Mouse (Mus musculus) embryonic facial prominence, embryonic 14.5 days (tissue): Measurements from ENCODE around the gene Olfr1341. TPM values are rescaled to one million over a fixed set of nuclear protein-coding genes. Genes with fewer than 3 reads are reported as not detected.

Source experiments
- ATAC-seq: fragments of 200-750 bp; cut with Nextera tagmentation; 2 replicates; pipeline ENCODE4 v1.8.0; 2017; ENCODE audit warnings: low read depth, moderate number of reproducible peaks, moderate TSS enrichment
- DNase-seq: peaks from one replicate; pipeline ENCODE4 v3.0.0-alpha.2; 2015; ENCODE audit warnings: low spot score
- H3K27ac ChIP-seq: fragments of 300-500 bp; sonication (generic); replicated peaks from 2 replicates; pipeline ENCODE4 v1.5.1; 2014; ENCODE audit warnings: low read depth, mild to moderate bottlenecking, low read length, moderate library complexity
- H3K27me3 ChIP-seq: fragments of 300-500 bp; sonication (generic); replicated peaks from 2 replicates; pipeline ENCODE4 v1.6.1; 2014; ENCODE audit warnings: low read length; ENCODE audit not compliant: control insufficient read depth, insufficient read depth
- H3K36me3 ChIP-seq: fragments of 300-500 bp; sonication (generic); 2 replicates; pipeline ENCODE4 v1.6.1; 2014; ENCODE audit warnings: low read length, mixed read lengths; ENCODE audit not compliant: control insufficient read depth, insufficient read depth
- H3K4me1 ChIP-seq: fragments of 300-500 bp; sonication (generic); 2 replicates; pipeline ENCODE4 v1.6.1; 2014; ENCODE audit warnings: antibody characterized with exemption, low read length; ENCODE audit not compliant: control insufficient read depth, insufficient read depth
- H3K4me2 ChIP-seq: fragments of 300-500 bp; sonication (generic); 2 replicates; pipeline ENCODE4 v1.6.1; 2014; ENCODE audit warnings: low read depth, mild to moderate bottlenecking, low read length, moderate library complexity, mixed read lengths
- H3K4me3 ChIP-seq: fragments of 300-500 bp; sonication (generic); 2 replicates; pipeline ENCODE4 v1.5.1; 2014; ENCODE audit warnings: low read depth, mild to moderate bottlenecking, low read length
- H3K9ac ChIP-seq: fragments of 300-500 bp; sonication (generic); 2 replicates; pipeline ENCODE4 v1.6.1; 2014; ENCODE audit warnings: low read depth, mild to moderate bottlenecking, low read length, moderate library complexity, mixed read lengths
- H3K9me3 ChIP-seq: fragments of 300-500 bp; sonication (generic); 2 replicates; pipeline ENCODE4 v1.6.1; 2016; ENCODE audit warnings: low read length; ENCODE audit not compliant: control insufficient read depth
- WGBS: fragments of 180-500 bp; shearing (Covaris S2); extraction: QIAGEN DNeasy Blood & Tissue Kit; methylation state at CpG from one replicate; pipeline ENCODE4 v1.1.7; 2014; 5-methylcytosine and 5-hydroxymethylcytosine counted together
- polyA plus RNA-seq: library from polyadenylated mRNA; unstranded; fragments of >200 nt; fragmentation: Nextera tagmentation; extraction: Ambion mirVana; gene quantifications from 2 replicates; pipeline ENCODE4 v1.2.1, GENCODE M21; 2014

Gene Olfr1341
- polyA plus RNA-seq, 1 experiment from 2014 or later: 0.11 TPM

- Histone ChIP-seq H3K4me1 (no peaks in the 10 kb centered on the region), H3K4me2 (no peak overlapping the region), H3K36me3 (no peaks in the 10 kb centered on the region), H3K4me3 (no peak overlapping the region), H3K27me3 (no peaks in the 10 kb centered on the region), H3K27ac (no peak overlapping the region), H3K9ac (no peak overlapping the region), H3K9me3 (no peaks in the 10 kb centered on the region)
- 49% methylated on average over 10 of the region's 10 CpGs for WGBS
- no peak for ATAC-seq
- peak; percentile 44 for DNase-seq
These were observed 18.6 kb downstream of the Olfr1341 start for GRCm38 (mm10) chr4:118721742-118722483.

GRCm38 (mm10) chr4:118731875-118732274, 28.6 kb downstream of the Olfr1341 start, which contains the start of gene Olfr1339:
Gene Olfr1339 (plus strand): TSS chr4:118732175.
- WGBS: 100% methylated on average over 1 of the region's 1 CpGs
- Histone ChIP-seq H3K27ac (no peak within 1 kb of the TSS), H3K9ac (no peak within 1 kb of the TSS), H3K4me1 (no peaks in the 10 kb centered on the region), H3K4me2 (no peak within 1 kb of the TSS), H3K4me3 (no peak within 1 kb of the TSS), H3K36me3 (no peaks in the 10 kb centered on the region), H3K27me3 (no peaks in the 10 kb centered on the region), H3K9me3 (no peaks in the 10 kb centered on the region)
- no peak for ATAC-seq
- no peak for DNase-seq

DNA sequence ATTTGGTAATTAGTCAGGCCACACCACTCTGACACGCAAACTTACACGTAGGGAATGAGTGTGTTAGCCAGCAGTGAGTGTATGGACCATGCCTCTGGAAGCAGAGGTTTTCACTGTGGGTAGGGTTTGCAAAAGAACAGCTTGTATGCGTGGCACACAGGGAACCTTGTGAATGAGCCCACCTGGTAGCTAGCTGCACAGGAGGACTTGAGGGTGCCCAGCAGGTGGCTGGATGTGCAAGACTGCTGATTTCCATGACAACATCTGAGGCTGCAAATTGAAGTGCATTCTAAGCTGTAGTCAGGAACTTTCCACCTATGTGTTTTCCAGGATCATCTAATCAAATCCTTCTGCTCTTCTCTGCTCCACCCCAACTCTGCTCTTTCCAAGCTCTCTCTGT, 36.3 kb downstream of the Olfr1341 start:
- no peak overlapping the region for H3K4me3 ChIP-seq
- H3K4me2 ChIP-seq: no peak overlapping the region
- DNase-seq (no peak), ATAC-seq (no peak)
- no peaks in the 10 kb centered on the region for H3K36me3 ChIP-seq
- H3K27me3 ChIP-seq: peaks cover 33% of the 10 kb centered on the region
- no peak overlapping the region for H3K9ac ChIP-seq
- WGBS: 71% methylated on average over 3 of the region's 3 CpGs
- no peaks in the 10 kb centered on the region for H3K9me3 ChIP-seq
- no peak overlapping the region for H3K27ac ChIP-seq
- no peaks in the 10 kb centered on the region for H3K4me1 ChIP-seq

DNA sequence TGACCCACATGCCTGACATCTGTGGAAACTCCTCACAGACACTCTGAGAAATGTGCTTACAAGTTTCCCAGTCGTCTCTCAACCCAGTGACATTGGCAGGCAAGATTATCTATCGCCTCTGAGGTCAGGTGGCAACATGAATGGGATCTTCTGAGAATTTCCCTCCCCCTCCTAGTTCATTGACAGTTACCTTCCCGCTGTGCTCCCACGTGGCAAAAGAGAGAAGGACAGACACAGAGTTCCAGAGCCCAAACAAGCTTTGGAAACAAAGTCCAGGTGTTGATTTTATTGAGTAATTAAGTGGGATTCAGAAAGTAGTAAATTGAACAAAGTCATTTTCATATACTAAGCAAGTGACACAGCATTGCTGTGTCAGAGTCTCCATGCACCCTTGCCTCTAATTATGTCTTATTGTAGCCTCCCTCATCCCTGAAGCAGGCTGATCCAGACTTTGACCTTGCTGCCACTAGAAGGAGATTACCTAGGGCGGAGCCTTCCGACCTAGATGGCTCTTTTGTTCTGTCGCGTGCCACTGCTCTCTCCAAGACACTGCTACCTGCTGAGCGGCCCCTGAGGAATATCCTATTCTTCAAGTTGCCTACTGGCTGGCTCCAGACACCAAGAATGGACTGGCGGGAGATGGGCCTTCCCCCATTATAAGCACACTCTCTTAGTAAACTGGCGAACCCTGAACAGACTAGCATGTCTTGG, 37.8 kb downstream of the Olfr1341 start:
- Histone ChIP-seq H3K4me2 (no peak overlapping the region), H3K36me3 (no peaks in the 10 kb centered on the region), H3K9ac (no peak overlapping the region), H3K4me3 (no peak overlapping the region), H3K27me3 (peaks cover 33% of the 10 kb centered on the region), H3K9me3 (0 out of 2 replicates have a peak, but pooled peaks cover 2% of the 10 kb centered on the region), H3K4me1 (no peaks in the 10 kb centered on the region), H3K27ac (no peak overlapping the region)
- 5% methylated on average over 11 of the region's 11 CpGs for WGBS
- DNase-seq (no peak), ATAC-seq (no peak)

- no peak for DNase-seq
- no peak overlapping the region for H3K27ac ChIP-seq
- 7% methylated on average over 16 of the region's 16 CpGs for WGBS
- peaks cover 33% of the 10 kb centered on the region for H3K27me3 ChIP-seq
- H3K4me2 ChIP-seq: no peak overlapping the region
- no peak for ATAC-seq
- no peak overlapping the region for H3K4me3 ChIP-seq
- no peak overlapping the region for H3K9ac ChIP-seq
- H3K36me3 ChIP-seq: no peaks in the 10 kb centered on the region
- 0 out of 2 replicates have a peak, but pooled peaks cover 2% of the 10 kb centered on the region for H3K9me3 ChIP-seq
- no peaks in the 10 kb centered on the region for H3K4me1 ChIP-seq
These were observed 38.6 kb downstream of the Olfr1341 start for GRCm38 (mm10) chr4:118741881-118742280.

DNA sequence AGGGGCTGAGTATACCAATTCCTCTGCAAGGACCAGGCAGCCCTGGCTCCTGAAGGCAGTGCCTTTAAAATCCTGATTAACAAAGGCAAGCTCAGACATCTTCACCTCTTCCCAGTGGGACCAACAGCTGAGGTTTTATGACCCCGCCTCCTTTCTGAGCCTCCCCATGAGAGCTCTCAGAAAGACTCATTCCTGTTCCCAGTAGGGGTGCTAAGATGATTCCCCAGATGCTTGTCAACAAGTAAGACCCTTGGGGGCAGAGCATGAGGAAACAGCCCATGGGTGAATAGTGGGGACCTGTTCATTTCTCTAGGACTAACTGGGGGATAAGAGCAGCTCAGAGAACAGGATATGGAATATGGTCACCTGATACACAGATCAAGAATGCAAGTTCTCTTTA, 55.3 kb downstream of the Olfr1341 start, which contains the start of gene Olfr1338:
Gene Olfr1338 (minus strand): TSS at position 101 of the 400 bp plus-strand sequence.
- H3K4me3 ChIP-seq: no peak within 1 kb of the TSS
- no peak for DNase-seq

More for the DNA sequence above, 55.3 kb downstream of the Olfr1341 start, which contains the start of gene Olfr1338:
- Histone ChIP-seq H3K9ac (no peak within 1 kb of the TSS), H3K36me3 (no peaks in the 10 kb centered on the region), H3K9me3 (no peaks in the 10 kb centered on the region), H3K27ac (no peak within 1 kb of the TSS), H3K4me2 (no peak within 1 kb of the TSS), H3K27me3 (no peaks in the 10 kb centered on the region), H3K4me1 (no peaks in the 10 kb centered on the region)
- 87% methylated on average over 1 of the region's 1 CpGs for WGBS
- ATAC-seq: no peak

Other genes with a start within 250 kb of the Olfr1341 start
- gene Mpl, start 246.0 kb upstream of the Olfr1341 start, polyA plus RNA-seq: 0.45 and 0.48 TPM in 2 replicates
- 22.3 and 24.2 TPM in 2 replicates for gene Tie1, start 213.5 kb upstream of the Olfr1341 start, polyA plus RNA-seq
- gene 2610528J11Rik, start 176.5 kb upstream of the Olfr1341 start, polyA plus RNA-seq: 6.1 and 8.2 TPM in 2 replicates
- 5.6 and 5.8 TPM in 2 replicates for gene Tmem125, start 159.5 kb upstream of the Olfr1341 start, polyA plus RNA-seq
- 0.38 and 1.4 TPM in 2 replicates for gene Cfap57, start 82.7 kb upstream of the Olfr1341 start, polyA plus RNA-seq
- 148 and 150 TPM in 2 replicates for gene Ebna1bp2, start 82.7 kb upstream of the Olfr1341 start, polyA plus RNA-seq
- gene Olfr62, start 44.6 kb upstream of the Olfr1341 start, polyA plus RNA-seq: 0.13 and 0.22 TPM in 2 replicates
- 0.12 and 0.22 TPM in 2 replicates for gene Olfr1342, start 10.8 kb upstream of the Olfr1341 start, polyA plus RNA-seq
- gene Olfr1340, start 16.6 kb downstream of the Olfr1341 start, polyA plus RNA-seq: 0.08 and 0.24 TPM in 2 replicates
- gene Olfr1339, start 28.7 kb downstream of the Olfr1341 start, polyA plus RNA-seq: 0.16 TPM in 1 of 2 replicates, not detected in the other
- gene Olfr1338, start 55.2 kb downstream of the Olfr1341 start, polyA plus RNA-seq: 0.13 TPM in 1 of 2 replicates, not detected in the other
- not detected in 2 replicates for gene Olfr1337, start 79.1 kb downstream of the Olfr1341 start, polyA plus RNA-seq
- gene Olfr1335, start 106.4 kb downstream of the Olfr1341 start, polyA plus RNA-seq: not detected in 2 replicates
- not detected in 2 replicates for gene Olfr1333, start 132.8 kb downstream of the Olfr1341 start, polyA plus RNA-seq
- 0.13 TPM in 1 of 2 replicates, not detected in the other for gene Olfr1331, start 161.1 kb downstream of the Olfr1341 start, polyA plus RNA-seq
- 0.11 TPM in 1 of 2 replicates, not detected in the other for gene Olfr1330, start 185.1 kb downstream of the Olfr1341 start, polyA plus RNA-seq
- gene Olfr1329, start 213.9 kb downstream of the Olfr1341 start, polyA plus RNA-seq: not detected in 2 replicates
- 0.07 TPM in 1 of 2 replicates, not detected in the other for gene Olfr1328, start 235.1 kb downstream of the Olfr1341 start, polyA plus RNA-seq